Mouse (Mus musculus): ENCODE results near the gene Wdr61. TPM values are rescaled to one million over a fixed set of nuclear protein-coding genes. Genes with fewer than 3 reads are reported as not detected.

Gene Wdr61
- polyA plus RNA-seq, 1 experiment, result 49.7 TPM

DNA sequence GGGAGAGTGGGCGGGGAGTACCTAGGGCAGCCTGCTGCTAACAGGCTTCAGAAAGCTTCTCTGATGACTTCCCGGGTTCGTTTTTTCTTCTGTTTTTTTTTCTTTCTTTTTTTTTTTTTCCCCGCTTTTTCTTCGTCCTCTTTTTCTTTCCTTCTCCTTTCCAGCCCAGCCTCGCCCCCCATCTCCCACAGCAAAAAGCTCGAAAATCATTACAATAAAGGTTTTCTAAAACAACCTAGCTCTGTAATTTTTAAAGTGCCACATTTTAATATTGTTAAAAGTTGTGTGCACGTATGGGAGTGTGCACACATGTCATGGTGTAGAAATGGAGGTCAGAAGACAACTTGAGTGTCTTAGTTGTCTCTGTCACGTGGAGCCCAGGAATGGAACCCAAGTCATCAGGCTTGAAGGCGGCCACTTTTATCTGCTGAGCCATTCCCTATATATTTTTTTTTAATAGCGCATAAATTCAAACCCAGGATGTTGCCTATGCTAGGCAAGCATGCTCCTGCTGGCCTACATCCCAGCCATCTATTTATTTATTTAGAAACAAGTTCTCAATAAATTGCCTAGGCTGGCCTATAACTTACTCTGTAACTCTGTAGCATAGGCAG, 427 bp upstream of the Wdr61 start:
- Histone ChIP-seq H3K4me1 (replicated peaks; ENCODE audit: control insufficient read depth, insufficient read depth, low read length) (peaks cover 3% of the 10 kb centered on the region), H3K27me3 (ENCODE audit: control insufficient read depth, insufficient read depth, low read length) (no peaks in the 10 kb centered on the region), H3K36me3 (ENCODE audit: control insufficient read depth, insufficient read depth, low read length) (no peaks in the 10 kb centered on the region), H3K27ac (ENCODE audit: control insufficient read depth, insufficient read depth, low read length) (no peak overlapping the region), H3K4me3 (ENCODE audit: control insufficient read depth, insufficient read depth, low read length) (no peak overlapping the region; the same call in 1 of the 2 replicates)
- 22% methylated on average over 11 of the region's 11 CpGs for WGBS
- DNase-seq, result no peak
- TF ChIP-seq CTCF (IDR thresholded peaks at IDR 0.05; ENCODE audit: borderline replicate concordance, control insufficient read depth, extremely low read depth, insufficient read depth, low read length, poor library complexity) (no peak; the same call in 1 of the 2 replicates), POLR2A (IDR thresholded peaks at IDR 0.05; ENCODE audit: control insufficient read depth, extremely low read depth, insufficient read depth, low read length, poor library complexity) (no peak)

DNA sequence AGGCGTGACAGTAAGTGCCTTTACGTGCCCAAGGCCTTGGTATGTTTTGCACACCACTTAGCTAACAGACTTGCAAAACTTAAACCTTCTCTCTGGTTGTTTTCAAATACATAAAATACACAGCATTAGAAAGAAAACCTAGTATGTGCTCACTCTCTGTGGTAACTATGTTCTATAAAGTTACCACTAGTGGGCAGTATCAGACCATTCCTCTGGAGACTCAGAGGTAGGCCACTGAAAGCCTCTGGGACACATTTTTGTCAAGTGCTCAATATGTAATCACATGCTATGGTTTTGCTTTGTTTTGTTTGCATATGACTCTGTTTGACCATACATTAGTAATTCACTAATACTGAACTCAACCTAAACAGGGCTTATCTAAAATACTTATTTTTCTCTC, 2.2 kb downstream of the Wdr61 start:
- TF ChIP-seq CTCF (IDR thresholded peaks at IDR 0.05; ENCODE audit: borderline replicate concordance, control insufficient read depth, extremely low read depth, insufficient read depth, low read length, poor library complexity), result no peak
- TF ChIP-seq POLR2A (IDR thresholded peaks at IDR 0.05; ENCODE audit: control insufficient read depth, extremely low read depth, insufficient read depth, low read length, poor library complexity), result no peak
- Histone ChIP-seq H3K27me3 (ENCODE audit: control insufficient read depth, insufficient read depth, low read length) (no peaks in the 10 kb centered on the region), H3K4me3 (ENCODE audit: control insufficient read depth, insufficient read depth, low read length) (no peak overlapping the region), H3K27ac (ENCODE audit: control insufficient read depth, insufficient read depth, low read length) (no peak overlapping the region), H3K36me3 (ENCODE audit: control insufficient read depth, insufficient read depth, low read length) (peaks cover 11% of the 10 kb centered on the region), H3K4me1 (replicated peaks; ENCODE audit: control insufficient read depth, insufficient read depth, low read length) (peaks cover 3% of the 10 kb centered on the region)
- no peak for DNase-seq
- WGBS, result 97% methylated on average over 2 of the region's 2 CpGs

DNA sequence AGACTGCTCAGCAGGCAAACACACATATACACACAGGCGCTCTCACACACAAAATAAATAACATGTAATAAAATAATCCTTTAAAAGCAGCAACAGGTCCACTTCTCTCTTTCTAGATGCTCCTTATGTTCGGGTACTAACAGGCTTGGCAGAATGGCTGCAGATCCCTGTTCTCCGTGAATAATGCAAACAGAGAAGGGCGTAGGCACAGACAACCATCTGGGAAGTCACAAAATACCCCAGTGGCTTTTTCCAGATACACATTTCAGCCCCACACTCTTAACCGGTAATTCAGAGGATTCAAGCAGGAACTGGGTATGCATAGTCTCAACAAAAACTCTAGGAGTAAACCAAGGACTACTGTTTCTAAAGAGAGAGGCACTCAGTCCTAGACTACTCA, 8.0 kb downstream of the Wdr61 start:
- peaks cover 53% of the 10 kb centered on the region for H3K36me3 ChIP-seq (ENCODE audit: control insufficient read depth, insufficient read depth, low read length)
- H3K4me3 ChIP-seq (ENCODE audit: control insufficient read depth, insufficient read depth, low read length), result no peak overlapping the region
- no peaks in the 10 kb centered on the region for H3K4me1 ChIP-seq (replicated peaks; ENCODE audit: control insufficient read depth, insufficient read depth, low read length)
- TF ChIP-seq POLR2A (IDR thresholded peaks at IDR 0.05; ENCODE audit: control insufficient read depth, extremely low read depth, insufficient read depth, low read length, poor library complexity), result no peak
- no peak for TF ChIP-seq CTCF (IDR thresholded peaks at IDR 0.05; ENCODE audit: borderline replicate concordance, control insufficient read depth, extremely low read depth, insufficient read depth, low read length, poor library complexity)
- WGBS, result 96% methylated on average over 5 of the region's 5 CpGs
- H3K27ac ChIP-seq (ENCODE audit: control insufficient read depth, insufficient read depth, low read length), result no peak overlapping the region
- no peak for DNase-seq
- H3K27me3 ChIP-seq (ENCODE audit: control insufficient read depth, insufficient read depth, low read length), result no peaks in the 10 kb centered on the region

DNA sequence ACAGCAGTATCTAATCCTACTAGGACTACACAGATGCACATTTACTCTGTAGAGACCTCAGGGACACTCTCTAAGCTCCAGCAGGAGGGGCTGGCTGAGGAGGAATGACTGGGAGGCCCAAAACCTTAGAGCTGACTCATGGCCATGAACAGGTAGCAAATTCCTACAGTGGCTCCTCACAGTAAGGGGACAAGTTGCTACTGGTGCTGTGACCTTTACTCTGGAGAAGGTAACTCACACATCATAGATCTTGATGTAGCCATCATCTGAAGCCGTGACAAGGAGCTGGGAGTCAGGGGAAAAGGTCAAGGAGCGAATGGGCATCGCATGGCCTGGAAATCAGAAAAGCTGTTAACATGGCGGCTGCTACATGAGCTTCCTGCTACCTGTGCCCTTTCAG, 11.7 kb downstream of the Wdr61 start:
- no peak overlapping the region for H3K4me3 ChIP-seq (ENCODE audit: control insufficient read depth, insufficient read depth, low read length)
- no peaks in the 10 kb centered on the region for H3K27me3 ChIP-seq (ENCODE audit: control insufficient read depth, insufficient read depth, low read length)
- H3K4me1 ChIP-seq (replicated peaks; ENCODE audit: control insufficient read depth, insufficient read depth, low read length), result no peaks in the 10 kb centered on the region
- DNase-seq, result no peak
- H3K27ac ChIP-seq (ENCODE audit: control insufficient read depth, insufficient read depth, low read length), result no peak overlapping the region
- peaks cover 72% of the 10 kb centered on the region for H3K36me3 ChIP-seq (ENCODE audit: control insufficient read depth, insufficient read depth, low read length)
- no peak for TF ChIP-seq CTCF (IDR thresholded peaks at IDR 0.05; ENCODE audit: borderline replicate concordance, control insufficient read depth, extremely low read depth, insufficient read depth, low read length, poor library complexity)
- TF ChIP-seq POLR2A (IDR thresholded peaks at IDR 0.05; ENCODE audit: control insufficient read depth, extremely low read depth, insufficient read depth, low read length, poor library complexity), result no peak
- over 99% methylated on average over 4 of the region's 4 CpGs for WGBS

DNA sequence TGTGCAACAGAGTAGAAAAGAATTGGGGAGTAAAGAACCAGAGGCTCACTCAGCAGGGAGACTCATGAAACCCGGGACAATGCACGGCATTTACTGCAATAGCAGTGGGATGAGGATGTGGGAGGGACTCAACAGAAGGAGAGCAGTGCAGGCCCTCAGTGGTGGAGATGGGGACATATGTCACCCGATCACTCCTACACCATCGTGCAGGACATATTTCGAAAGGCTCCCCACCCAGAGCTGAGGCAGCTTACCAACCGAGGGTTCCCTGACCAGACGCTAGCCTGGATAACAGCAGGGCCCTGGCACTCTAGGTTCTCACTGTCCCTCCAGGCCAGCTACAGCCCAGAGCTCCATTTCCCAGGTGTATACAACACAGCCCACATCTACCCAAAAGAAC, 12.2 kb downstream of the Wdr61 start:
- 96% methylated on average over 7 of the region's 7 CpGs for WGBS
- no peak overlapping the region for H3K4me3 ChIP-seq (ENCODE audit: control insufficient read depth, insufficient read depth, low read length)

DNA sequence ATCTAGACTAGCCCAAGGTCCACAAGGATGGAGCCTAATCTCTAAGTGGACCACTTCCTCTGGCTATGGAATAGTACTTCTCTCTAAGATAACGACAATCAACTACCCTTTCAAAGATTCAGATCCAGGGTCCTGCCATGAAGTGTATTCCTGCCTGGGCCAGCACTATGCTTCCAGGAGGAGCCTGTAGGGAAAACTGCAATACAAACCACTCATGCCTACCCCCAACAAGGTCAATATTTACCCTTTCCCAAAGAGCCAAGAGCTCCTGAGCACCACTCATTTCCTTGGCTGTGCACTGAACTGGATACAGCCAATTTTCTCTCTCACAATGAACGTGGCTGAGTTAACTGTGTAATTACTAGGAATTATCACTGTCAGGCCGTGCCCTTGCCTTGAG, 16.8 kb downstream of the Wdr61 start:
- Histone ChIP-seq H3K36me3 (ENCODE audit: control insufficient read depth, insufficient read depth, low read length) (peaks cover 66% of the 10 kb centered on the region), H3K4me1 (replicated peaks; ENCODE audit: control insufficient read depth, insufficient read depth, low read length) (no peaks in the 10 kb centered on the region)
- WGBS, result 95% methylated on average over 3 of the region's 3 CpGs

More for the DNA sequence above, 12.2 kb downstream of the Wdr61 start:
- no peaks in the 10 kb centered on the region for H3K27me3 ChIP-seq (ENCODE audit: control insufficient read depth, insufficient read depth, low read length)
- no peak for DNase-seq
- no peaks in the 10 kb centered on the region for H3K4me1 ChIP-seq (replicated peaks; ENCODE audit: control insufficient read depth, insufficient read depth, low read length)
- H3K27ac ChIP-seq (ENCODE audit: control insufficient read depth, insufficient read depth, low read length), result no peak overlapping the region
- H3K36me3 ChIP-seq (ENCODE audit: control insufficient read depth, insufficient read depth, low read length), result peaks cover 71% of the 10 kb centered on the region
- TF ChIP-seq POLR2A (IDR thresholded peaks at IDR 0.05; ENCODE audit: control insufficient read depth, extremely low read depth, insufficient read depth, low read length, poor library complexity) (no peak), CTCF (IDR thresholded peaks at IDR 0.05; ENCODE audit: borderline replicate concordance, control insufficient read depth, extremely low read depth, insufficient read depth, low read length, poor library complexity) (no peak)

DNA sequence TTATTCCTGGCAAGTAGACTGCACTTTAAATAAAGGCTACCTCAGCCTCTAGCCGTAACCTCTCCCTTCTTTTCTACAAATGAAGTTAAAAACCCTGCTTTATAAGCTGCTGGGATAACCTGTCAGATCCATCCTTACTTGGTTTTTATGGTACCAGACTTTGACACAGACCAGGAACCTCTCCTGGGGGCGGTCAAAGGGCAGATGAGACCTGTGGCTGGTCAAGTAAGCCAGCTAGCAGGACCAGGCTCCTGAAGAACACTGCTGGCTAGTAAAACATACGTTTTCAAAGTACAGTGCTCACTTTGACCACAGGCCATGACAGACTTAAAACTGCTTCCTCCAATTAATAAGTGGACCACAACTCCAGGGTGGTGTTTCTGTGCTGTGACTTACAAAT, 18.5 kb downstream of the Wdr61 start:
- 98% methylated on average over 3 of the region's 3 CpGs for WGBS
- Histone ChIP-seq H3K4me1 (replicated peaks; ENCODE audit: control insufficient read depth, insufficient read depth, low read length) (no peaks in the 10 kb centered on the region), H3K36me3 (ENCODE audit: control insufficient read depth, insufficient read depth, low read length) (peaks cover 54% of the 10 kb centered on the region), H3K4me3 (ENCODE audit: control insufficient read depth, insufficient read depth, low read length) (no peak overlapping the region), H3K27ac (ENCODE audit: control insufficient read depth, insufficient read depth, low read length) (no peak overlapping the region), H3K27me3 (ENCODE audit: control insufficient read depth, insufficient read depth, low read length) (no peaks in the 10 kb centered on the region)
- no peak for TF ChIP-seq CTCF (IDR thresholded peaks at IDR 0.05; ENCODE audit: borderline replicate concordance, control insufficient read depth, extremely low read depth, insufficient read depth, low read length, poor library complexity)
- no peak for TF ChIP-seq POLR2A (IDR thresholded peaks at IDR 0.05; ENCODE audit: control insufficient read depth, extremely low read depth, insufficient read depth, low read length, poor library complexity)
- DNase-seq, result no peak

More for the DNA sequence above, 16.8 kb downstream of the Wdr61 start:
- Histone ChIP-seq H3K27me3 (ENCODE audit: control insufficient read depth, insufficient read depth, low read length) (no peaks in the 10 kb centered on the region), H3K27ac (ENCODE audit: control insufficient read depth, insufficient read depth, low read length) (no peak overlapping the region), H3K4me3 (ENCODE audit: control insufficient read depth, insufficient read depth, low read length) (no peak overlapping the region)
- TF ChIP-seq CTCF (IDR thresholded peaks at IDR 0.05; ENCODE audit: borderline replicate concordance, control insufficient read depth, extremely low read depth, insufficient read depth, low read length, poor library complexity), result no peak
- TF ChIP-seq POLR2A (IDR thresholded peaks at IDR 0.05; ENCODE audit: control insufficient read depth, extremely low read depth, insufficient read depth, low read length, poor library complexity), result no peak
- DNase-seq, result no peak

All from thymus, adult 2 months (tissue).